Comparison of ENCODE assay signal across 11 mouse cellular contexts in genomic region chr17:9848559-9849357, GRCm38 (mm10).
DNase-seq lines count a peak whose midpoint lies in the region; ATAC-seq and TF ChIP-seq lines count a peak whose summit lies in the region.
"Had no signal": no experiment of that assay in that cellular context is flagged by ENCODE, and none has a peak within 500 bp of the region (broad histone marks: within the 10 kb centered on the region; RNA-seq: fewer than 3 reads in every experiment).

No protein-coding gene starts in this region.

- H3K36me3 ChIP-seq in embryonic facial prominence, embryonic 11.5 days (replicated peaks; ENCODE audit: control insufficient read depth, insufficient read depth, low read depth, low read length) = no peaks in the 10 kb centered on the region
- H3K36me3 ChIP-seq in hindbrain, postnatal 0 days (ENCODE audit: insufficient read depth, low read length) = no peaks in the 10 kb centered on the region
- H3K36me3 ChIP-seq: embryonic facial prominence, embryonic 15.5 days; heart, embryonic 15.5 days had no signal

- ATAC-seq in embryonic facial prominence, embryonic 11.5 days (replicated peaks; ENCODE audit: insufficient number of reproducible peaks, low FRiP score, low TSS enrichment, low read depth) = no peak; the same call in 1 of the 2 replicates
- ATAC-seq in hindbrain, postnatal 0 days = peak; percentile 96

- 52% methylated on average over 9 of the region's 9 CpGs for WGBS in embryonic facial prominence, embryonic 11.5 days
- WGBS in hindbrain, postnatal 0 days = 33% methylated on average over 9 of the region's 9 CpGs

- H3K4me1 ChIP-seq in embryonic facial prominence, embryonic 11.5 days (ENCODE audit: control insufficient read depth, insufficient read depth, low read length) = no peaks in the 10 kb centered on the region
- no peaks in the 10 kb centered on the region for H3K4me1 ChIP-seq in hindbrain, postnatal 0 days (ENCODE audit: insufficient read depth, low read length)
- H3K4me1 ChIP-seq: embryonic facial prominence, embryonic 15.5 days had no signal

- H3K27ac ChIP-seq in embryonic facial prominence, embryonic 11.5 days (replicated peaks; ENCODE audit: low read depth, low read length) = no peak overlapping the region
- H3K27ac ChIP-seq in hindbrain, postnatal 0 days = peak overlapping the region; percentile 74
- H3K27ac ChIP-seq: embryonic facial prominence, embryonic 15.5 days; heart, embryonic 15.5 days had no signal

- no peak overlapping the region for H3K9ac ChIP-seq in embryonic facial prominence, embryonic 11.5 days (replicated peaks; ENCODE audit: low read length)
- H3K9ac ChIP-seq in hindbrain, postnatal 0 days (replicated peaks; ENCODE audit: low read length) = no peak overlapping the region
- H3K9ac ChIP-seq: embryonic facial prominence, embryonic 15.5 days; heart, embryonic 15.5 days; lung, embryonic 14.5 days had no signal

- no peak for TF ChIP-seq CTCF in brain, embryonic 14.5 days (IDR thresholded peaks at IDR 0.05; ENCODE audit: borderline replicate concordance, extremely low read depth, insufficient read depth, insufficient read length)
- TF ChIP-seq CTCF in hindbrain, postnatal 0 days (IDR thresholded peaks at IDR 0.05; ENCODE audit: low read depth) = no peak

- peak; percentile 19 for DNase-seq in kidney, postnatal 10 days
- no peak for DNase-seq in kidney, adult 11 months
- peak; percentile 93 for DNase-seq in brain, embryonic 14.5 days (ENCODE audit: low read depth)
- DNase-seq in embryonic facial prominence, embryonic 11.5 days (ENCODE audit: low spot score) = peak; percentile 2
- DNase-seq in hindbrain, postnatal 0 days (ENCODE audit: low spot score) = peak; percentile 72
- no peak for DNase-seq in ovary, postnatal 36 days (ENCODE audit: low spot score)
- DNase-seq in thymus, postnatal 10 days (ENCODE audit: low spot score in 2 of 2) = no peak
- no peak for DNase-seq in gastrocnemius, postnatal 4 days (ENCODE audit: low spot score in 2 of 2)
- DNase-seq: lung, embryonic 14.5 days had no signal

- H3K4me3 ChIP-seq in embryonic facial prominence, embryonic 11.5 days (ENCODE audit: low read depth, low read length) = no peak overlapping the region
- H3K4me3 ChIP-seq in hindbrain, postnatal 0 days (ENCODE audit: low read length) = no peak overlapping the region
- H3K4me3 ChIP-seq: embryonic facial prominence, embryonic 15.5 days; heart, embryonic 15.5 days had no signal

- H3K4me2 ChIP-seq in embryonic facial prominence, embryonic 11.5 days (ENCODE audit: low read depth, low read length) = no peak overlapping the region
- no peak overlapping the region for H3K4me2 ChIP-seq in hindbrain, postnatal 0 days (ENCODE audit: low read depth, low read length)
- H3K4me2 ChIP-seq: embryonic facial prominence, embryonic 15.5 days; heart, embryonic 15.5 days; lung, embryonic 14.5 days had no signal

- no peaks in the 10 kb centered on the region for H3K9me3 ChIP-seq in embryonic facial prominence, embryonic 11.5 days (replicated peaks; ENCODE audit: control insufficient read depth, low read length)
- no peaks in the 10 kb centered on the region for H3K9me3 ChIP-seq in hindbrain, postnatal 0 days (ENCODE audit: low read length)
- H3K9me3 ChIP-seq: embryonic facial prominence, embryonic 15.5 days; heart, embryonic 15.5 days had no signal

- no peaks in the 10 kb centered on the region for H3K27me3 ChIP-seq in embryonic facial prominence, embryonic 11.5 days (ENCODE audit: control insufficient read depth, insufficient read depth, low read length)
- H3K27me3 ChIP-seq in hindbrain, postnatal 0 days (ENCODE audit: insufficient read depth, low read length) = no peaks in the 10 kb centered on the region
- H3K27me3 ChIP-seq: embryonic facial prominence, embryonic 15.5 days; heart, embryonic 15.5 days had no signal

- TF ChIP-seq POLR2A in brain, embryonic 14.5 days (IDR thresholded peaks at IDR 0.05; ENCODE audit: borderline replicate concordance, extremely low read depth, insufficient read depth, insufficient read length, poor library complexity, severe bottlenecking) = no peak

Comparison
In these comparisons a context has a peak if more than half of its experiments do, and no peak if none do; other contexts are left out.
1. DNase-seq: peak in kidney, postnatal 10 days (single experiment), brain, embryonic 14.5 days (single experiment), embryonic facial prominence, embryonic 11.5 days (single experiment) and hindbrain, postnatal 0 days (single experiment); none in kidney, adult 11 months (single experiment), ovary, postnatal 36 days (single experiment), thymus, postnatal 10 days (0 of 2) and gastrocnemius, postnatal 4 days (0 of 2).